Mouse (Mus musculus) gastrocnemius, postnatal 4 days (tissue): ENCODE results near the gene Naip2. TPM values are rescaled to one million over a fixed set of nuclear protein-coding genes. Genes with fewer than 3 reads are reported as not detected.
A peak's percentile ranks its signal among the peaks of the same experiment; 100 is the strongest.
"Not testable (repeated sequence)": the region's sequence is repeated elsewhere in the genome, so short reads cannot be mapped to it uniquely, and the experiment has no call there.

ENCODE experiments used
- DNase-seq, 2 experiments: peaks; one replicate each; pipeline ENCODE4 v3.0.0; 2021 to 2022; ENCODE audit warnings: low spot score in 2 of 2, mixed read lengths in 2 of 2
- long read RNA-seq, 2 experiments: library from polyadenylated mRNA; stranded (forward); transcript quantifications; one replicate each; pipeline ENCODE4 v2.0.0; 2021
- total RNA-seq, 2 experiments: library from RNA; stranded (reverse); gene quantifications; 2 replicates each; pipeline ENCODE4 v1.2.3; 2021

Gene Naip2
- under 1 TPM; 0.29 to 0.65 TPM for total RNA-seq
- long read RNA-seq, experiment 1: 0 reads
- long read RNA-seq, experiment 2: 0 reads

DNA sequence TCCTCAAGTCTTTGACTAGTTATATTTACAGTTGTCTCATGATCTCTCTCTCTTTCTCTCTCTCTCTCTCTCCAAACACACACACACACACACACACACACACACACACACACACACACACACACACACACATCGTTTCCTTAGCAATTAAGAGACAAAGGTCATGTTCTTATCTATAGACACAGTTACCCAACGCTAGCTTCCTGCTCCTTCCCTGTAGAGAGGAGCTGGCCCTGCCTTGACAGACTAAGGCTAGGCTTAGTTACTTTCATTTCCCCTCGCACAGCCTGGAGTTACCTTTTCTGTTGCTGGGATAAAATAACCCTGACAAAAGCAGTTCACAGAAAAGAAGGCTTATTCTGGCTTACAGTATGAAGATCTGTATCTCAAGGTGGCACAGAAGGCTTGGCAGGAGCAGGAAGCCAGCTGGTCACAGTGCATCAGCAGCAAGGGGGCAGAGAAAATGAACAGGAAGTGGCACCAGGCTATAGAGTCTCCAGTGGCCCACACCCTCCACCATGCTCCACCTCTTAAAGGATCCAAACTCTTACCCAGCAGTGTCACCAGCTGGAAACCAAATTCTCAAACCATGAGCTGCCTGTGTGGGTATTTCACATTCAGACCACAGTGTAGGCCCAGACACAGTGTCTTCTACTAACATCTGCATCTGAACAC is at the start of gene Naip2:
Naip2 (minus strand) TSS at position 434 of the 675 bp plus-strand sequence.
- not testable (repeated sequence) for DNase-seq

DNA sequence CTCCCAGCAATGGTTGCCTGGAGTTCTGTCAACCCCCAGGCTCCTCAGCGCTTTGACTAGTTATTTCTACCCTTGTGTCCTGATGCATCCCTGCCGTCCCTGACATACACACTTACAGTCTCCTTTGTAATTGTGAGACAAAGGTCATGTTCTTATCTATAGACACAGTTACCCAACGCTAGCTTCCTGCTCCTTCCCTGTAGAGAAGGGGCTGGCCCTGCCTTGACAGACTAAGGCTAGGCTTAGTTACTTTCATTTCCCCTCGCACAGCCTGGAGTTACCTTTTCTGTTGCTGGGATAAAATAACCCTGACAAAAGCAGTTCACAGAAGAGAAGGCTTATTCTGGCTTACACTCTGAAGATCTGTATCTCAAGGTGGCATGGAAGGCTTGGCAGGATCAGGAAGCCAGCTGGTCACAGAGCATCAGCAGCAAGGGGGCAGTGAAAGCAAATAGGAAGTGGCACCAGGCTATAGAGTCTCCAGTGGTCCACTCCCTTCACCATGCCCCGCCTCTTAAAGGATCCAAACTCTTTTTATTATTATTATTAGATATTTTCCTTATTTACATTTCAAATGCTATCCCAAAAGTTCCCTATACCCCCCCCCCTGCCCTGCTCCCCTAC is 45.1 kb upstream of the Naip2 start:
- not testable (repeated sequence) for DNase-seq

DNA sequence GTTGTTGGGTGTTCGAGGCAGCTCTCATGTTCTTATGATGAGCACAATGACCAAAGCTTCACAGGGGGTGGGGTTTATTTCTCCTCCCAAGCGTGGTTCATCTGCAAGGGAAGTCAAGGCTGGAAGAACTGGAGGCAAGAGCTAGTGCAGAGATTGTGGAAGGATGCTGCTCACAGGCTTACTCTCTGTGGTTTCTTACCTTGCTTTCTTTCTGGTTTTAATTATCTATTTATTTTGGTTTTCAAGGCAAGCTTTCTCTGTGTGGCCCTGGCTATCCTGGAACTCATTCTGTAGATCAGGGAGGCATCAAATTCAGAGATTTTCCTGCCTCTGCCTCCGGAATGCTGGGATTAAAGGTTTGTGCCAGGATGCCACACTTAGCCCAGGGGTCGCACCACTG is 44.3 kb upstream of the Naip2 start, which contains the start of gene Naip5:
Naip5 (minus strand) TSS at position 101 of the 400 bp plus-strand sequence.
- not testable (repeated sequence) for DNase-seq

DNA sequence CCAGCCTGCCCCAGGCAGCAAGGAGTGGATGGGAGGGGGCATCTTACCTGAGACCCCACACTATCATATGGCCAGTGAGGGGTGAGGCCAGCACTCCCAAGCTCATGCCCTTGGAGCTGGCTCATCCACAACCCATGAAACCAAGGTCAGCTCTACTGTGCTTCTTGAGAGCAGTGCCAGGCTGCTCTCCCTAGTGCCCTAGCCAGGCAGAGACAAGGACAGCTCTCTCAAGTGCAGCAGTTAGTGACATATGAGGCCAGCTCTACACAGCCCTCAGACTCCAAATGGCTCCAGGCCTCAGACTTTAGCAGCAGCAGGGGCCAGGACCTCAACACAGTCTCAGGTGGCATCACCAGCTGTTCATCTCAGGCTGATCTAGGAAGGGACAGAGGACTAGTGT is 41.8 kb upstream of the Naip2 start:
- DNase-seq: no peak

DNA sequence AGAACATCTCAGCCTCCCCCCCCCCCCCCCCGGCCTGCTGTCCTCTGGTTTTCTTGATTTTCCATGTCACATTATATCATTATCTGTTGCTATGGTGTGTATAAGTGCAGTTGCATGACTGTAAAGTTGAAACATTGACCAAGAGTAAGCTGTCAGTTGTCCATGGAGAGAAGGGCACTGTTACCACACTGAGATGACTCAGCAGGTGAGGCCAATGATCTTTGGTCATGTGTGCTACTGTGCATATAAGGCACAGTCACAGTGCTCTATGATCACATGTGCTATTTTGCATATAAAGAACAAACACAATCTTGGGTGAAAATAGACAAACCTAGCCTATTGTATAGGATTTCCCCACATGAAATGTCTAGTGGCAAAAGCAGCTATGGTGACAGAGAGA is 11.8 kb upstream of the Naip2 start:
- DNase-seq: not testable (repeated sequence)

DNA sequence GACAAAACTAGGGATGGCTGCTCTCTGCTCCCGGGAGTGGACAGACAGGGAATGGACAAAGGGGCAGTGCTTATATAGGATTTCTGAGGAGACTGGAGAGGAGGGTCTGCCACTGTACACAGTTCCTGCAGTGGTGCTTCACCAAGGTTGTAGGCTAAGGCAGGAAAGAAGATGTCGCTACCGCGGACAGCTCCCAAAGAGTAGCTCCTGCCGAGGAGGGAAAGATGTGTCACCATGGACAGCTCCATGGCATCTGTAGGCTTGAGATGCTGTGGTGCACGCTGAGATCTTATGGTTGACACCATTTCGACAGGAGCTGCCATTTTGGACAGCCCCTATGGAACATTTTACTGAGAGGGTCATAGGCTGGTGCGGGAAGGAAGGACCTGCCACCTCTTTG is 8.6 kb upstream of the Naip2 start:
- peak; percentile 21 to 53 for DNase-seq

DNA sequence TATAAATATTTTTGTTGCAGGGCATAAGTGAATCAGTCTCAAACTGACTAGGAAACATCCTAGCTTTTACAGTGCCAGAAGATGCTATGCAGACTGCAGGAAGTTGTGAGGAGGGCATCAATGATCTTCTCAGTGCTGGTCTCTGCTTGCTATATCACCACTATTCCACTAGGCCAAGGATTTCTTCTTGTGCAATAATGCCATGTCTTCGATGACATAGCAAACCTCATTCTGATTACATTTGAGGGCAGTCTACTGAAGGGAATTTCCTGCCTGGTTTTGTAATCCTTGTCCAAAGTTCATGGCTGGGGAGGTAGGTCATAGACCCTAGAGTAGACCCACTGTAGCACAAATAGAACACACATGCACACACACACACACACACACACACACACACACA is 1.4 kb upstream of the Naip2 start:
- no peak for DNase-seq

DNA sequence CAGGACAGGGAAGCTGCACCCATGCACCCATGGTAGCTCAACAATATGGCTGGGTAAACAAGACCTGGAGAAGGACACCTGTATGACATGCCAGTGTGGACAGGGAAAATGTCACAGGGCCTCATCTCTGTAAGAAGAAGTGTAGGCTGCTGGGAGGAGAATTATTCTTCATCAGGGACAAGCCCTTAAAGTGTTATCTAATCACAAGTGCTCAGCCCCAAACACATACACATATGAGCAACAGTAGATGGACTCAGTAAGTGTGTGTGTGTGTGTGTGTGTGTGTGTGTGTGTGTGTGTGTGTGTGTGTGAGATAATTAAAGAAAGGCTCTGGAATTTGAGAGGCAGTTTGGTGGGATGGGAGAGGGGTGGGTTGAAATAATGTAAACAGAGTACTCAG is 1.1 kb downstream of the Naip2 start:
- no peak for DNase-seq

DNA sequence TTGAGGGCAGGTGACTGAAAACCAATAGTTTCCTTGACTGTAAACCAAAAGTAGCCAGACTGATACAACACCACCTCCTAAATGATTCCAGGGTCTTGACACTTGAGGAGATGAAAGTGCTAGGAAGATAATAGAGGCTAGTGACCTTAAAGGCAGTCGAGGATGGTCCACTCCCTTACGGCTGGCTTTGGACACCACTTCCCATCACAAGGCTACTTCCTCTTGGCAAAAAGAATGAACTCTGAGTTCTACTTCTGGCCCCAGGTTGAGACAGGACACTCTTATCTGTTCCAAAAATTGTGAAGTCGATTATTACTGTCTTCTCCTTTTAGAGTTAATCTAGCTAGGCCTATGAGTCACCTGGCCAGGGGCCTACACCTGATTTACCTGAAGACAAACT is 6.5 kb downstream of the Naip2 start:
- no peak for DNase-seq

DNA sequence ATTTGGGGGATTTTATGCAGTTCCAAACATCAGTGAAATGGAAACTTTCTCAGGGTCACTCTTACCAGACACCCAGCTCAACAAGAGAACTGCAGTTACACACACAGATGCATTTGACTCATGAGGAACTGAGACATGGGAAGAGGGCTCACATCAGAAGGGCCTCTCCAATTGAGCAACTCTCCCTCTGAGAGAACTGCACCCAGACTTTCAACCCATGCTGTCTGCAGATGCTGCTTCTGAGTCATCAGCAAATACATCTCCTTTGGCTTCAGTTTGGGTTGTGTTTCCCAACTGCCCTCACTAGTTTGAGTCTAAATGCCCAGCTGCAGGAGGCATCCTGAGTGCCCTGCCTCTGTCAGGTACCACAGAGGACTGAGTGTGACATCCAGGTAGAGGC is 18.8 kb downstream of the Naip2 start:
- DNase-seq: not testable (repeated sequence)

DNA sequence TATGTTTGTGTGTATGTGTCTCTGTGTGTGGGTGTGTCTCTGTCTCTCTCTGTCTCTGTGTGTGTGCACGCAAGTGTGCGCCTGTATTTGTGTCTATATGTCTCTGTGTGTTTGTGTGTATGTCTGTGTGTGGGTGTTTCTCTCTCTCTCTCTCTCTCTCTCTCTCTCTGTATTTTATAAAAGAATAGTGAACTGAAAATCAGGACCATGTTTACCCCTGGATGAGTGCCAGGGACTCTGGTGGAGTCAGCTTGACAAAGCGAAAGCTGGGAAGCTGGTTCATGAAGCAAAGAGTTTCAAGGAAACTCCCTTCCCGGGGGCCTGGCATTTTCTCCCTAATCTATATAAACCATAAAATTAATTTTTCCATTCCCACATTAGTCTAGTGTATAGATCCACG is 27.5 kb downstream of the Naip2 start:
- not testable (repeated sequence) for DNase-seq

DNA sequence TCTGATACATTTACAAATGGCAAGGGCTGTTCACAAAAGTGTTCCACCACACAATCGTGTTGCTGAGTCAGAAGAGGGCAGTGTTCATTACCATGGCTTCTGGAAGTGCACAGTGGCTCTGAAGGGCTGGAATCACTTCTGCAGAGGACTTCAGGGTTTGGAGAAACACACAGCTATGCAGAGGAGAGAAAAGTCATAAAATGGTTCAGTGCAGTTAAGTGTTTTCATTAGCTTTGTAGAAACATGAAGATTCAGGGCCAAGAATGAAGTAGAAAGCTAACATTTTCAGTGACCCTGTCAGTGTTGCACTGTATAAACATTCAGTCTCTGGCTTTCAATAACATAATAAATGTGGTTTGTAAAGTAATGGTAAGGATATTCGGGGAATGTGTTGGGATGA is 35.5 kb downstream of the Naip2 start:
- DNase-seq: not testable (repeated sequence)

DNA sequence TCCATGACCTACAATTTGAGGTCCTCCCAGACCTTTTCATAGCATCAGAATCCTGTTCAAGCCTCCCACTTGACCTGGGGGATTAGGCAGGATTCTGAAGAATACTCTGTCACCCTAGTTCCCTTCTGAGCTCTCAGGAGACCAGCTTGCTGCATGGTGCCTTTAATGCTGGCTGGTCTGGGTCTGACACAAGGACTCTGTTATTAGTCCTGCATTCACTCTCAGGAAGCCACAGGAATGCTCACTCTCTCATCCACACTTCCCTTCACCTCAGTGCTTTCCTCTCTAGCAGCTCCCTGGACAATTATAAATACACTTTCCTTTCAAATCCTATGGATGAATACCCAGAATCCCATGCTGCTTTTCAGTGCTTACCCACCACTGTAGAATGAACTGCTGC is 39.4 kb downstream of the Naip2 start:
- DNase-seq: not testable (repeated sequence)

DNA sequence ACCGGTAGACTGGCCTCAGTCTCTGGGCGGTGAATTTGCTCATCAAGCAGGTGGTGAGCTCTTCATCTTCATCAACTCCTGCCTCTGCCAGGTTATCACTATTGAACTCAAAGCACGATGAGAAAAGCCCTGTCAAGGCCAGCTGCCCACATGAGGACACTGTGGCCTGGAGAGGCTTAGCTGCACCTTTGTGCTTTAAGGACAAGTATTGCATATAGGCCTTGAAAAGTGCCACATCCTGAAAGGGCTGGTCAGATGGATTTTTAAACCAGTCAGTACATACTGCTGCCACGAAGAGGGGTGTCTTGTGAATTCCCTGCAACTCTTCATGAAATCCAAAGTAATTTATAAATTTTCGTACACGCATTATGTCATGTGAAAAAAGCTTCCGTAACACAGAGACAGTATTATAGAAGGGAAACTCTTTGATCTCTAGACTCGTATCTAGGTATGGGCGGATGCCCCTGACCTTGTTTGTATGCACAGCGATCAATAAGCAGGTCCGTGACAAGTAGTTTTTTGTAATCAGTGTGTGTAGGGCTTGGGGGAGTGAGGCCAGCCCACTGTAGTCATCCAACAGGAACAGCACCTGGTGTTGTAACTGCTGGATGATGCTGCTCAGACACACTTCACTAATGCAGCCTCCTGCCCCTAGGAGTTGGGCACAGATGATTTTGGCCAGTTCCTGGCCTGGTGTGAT is 40.6 kb downstream of the Naip2 start:
- DNase-seq: not testable (repeated sequence)

DNA sequence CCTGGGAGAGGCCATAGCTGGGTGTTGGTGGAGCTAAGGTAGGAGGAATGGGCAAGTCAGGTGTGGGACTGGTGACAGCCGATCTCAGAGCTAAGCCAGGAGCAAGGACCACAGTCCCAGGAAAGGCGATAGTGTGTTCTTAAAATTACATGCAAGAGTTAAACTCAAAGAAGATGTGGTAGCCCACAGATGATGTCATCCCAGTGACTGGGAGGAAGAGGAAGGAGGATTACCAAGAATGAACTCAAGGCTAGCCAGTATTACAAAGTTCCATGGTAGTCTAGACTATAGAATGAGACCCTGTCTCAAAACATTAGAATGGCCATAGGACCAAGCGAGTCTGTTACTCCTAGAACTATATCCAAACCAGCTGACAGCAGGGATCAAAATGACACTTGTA is 45.3 kb downstream of the Naip2 start:
- no peak for DNase-seq

DNA sequence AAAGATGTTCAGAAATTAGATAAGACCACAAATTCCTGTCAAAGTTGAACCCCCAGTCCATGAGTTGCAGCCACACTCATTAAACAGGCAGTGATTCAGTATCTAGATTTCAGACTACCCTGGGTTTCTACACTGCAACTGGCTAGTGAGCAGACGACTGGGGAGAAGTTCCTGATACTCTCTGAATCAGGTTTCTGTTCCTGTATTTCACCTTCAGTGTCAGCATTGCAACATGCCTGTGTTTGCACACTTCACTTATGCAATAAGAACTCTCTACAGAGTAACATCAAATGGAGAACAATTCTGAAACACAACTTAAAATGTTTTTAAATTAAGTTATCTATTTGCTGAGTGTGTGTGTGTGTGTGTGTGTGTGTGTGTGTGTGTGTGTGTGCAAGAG is 49.2 kb downstream of the Naip2 start:
- no peak for DNase-seq

DNA sequence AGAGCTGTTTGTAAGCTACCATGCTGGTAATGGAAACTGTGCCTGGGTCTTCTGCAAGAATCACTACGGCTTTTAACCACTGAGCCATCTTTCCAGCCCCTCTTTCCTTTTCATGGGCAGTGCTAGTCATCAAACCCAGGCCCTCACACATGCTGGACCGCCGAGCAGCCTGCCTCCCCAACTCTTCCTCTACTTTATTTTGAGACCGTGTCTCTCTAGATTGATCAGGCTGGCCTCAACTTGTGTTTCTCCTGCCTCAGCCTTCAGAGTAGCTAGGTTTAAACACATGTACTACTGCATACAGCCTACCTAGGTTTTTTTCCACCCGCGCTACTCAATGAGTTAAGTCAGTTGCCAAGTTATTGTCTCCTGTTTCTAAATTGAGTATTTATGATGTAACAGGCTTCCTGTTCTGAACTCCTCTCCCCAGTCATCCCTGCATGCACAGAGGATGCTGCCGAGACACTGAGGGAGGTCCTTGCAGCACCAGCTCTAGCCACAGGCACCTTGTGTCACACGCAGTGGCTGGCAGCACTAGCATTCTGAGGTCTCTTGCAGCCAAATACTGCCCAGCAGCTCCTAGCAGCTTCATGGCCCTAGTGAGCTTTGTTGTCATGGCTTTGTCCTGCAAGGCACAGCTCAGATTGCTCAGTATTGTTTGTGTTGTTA is 60.1 kb downstream of the Naip2 start:
- no peak for DNase-seq

DNA sequence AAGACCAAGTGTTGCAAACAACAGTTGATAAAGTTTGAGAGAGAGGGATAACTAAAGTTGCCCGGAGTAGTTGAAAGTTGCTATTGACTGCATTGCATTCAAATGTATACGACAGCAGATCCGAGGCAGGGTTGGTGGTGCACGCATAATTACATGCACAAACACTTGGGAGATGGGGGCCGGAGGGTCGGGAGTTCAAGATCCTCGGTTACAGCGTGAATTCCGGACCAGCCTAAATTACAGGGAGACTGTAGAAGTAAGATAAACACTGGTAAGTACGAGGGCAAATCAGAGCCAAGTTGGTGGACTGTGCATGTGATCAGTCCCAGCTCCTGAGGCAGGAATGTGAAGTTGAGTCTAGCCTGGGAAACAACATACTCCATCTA is 76.6 kb downstream of the Naip2 start:
- no peak for DNase-seq

DNA sequence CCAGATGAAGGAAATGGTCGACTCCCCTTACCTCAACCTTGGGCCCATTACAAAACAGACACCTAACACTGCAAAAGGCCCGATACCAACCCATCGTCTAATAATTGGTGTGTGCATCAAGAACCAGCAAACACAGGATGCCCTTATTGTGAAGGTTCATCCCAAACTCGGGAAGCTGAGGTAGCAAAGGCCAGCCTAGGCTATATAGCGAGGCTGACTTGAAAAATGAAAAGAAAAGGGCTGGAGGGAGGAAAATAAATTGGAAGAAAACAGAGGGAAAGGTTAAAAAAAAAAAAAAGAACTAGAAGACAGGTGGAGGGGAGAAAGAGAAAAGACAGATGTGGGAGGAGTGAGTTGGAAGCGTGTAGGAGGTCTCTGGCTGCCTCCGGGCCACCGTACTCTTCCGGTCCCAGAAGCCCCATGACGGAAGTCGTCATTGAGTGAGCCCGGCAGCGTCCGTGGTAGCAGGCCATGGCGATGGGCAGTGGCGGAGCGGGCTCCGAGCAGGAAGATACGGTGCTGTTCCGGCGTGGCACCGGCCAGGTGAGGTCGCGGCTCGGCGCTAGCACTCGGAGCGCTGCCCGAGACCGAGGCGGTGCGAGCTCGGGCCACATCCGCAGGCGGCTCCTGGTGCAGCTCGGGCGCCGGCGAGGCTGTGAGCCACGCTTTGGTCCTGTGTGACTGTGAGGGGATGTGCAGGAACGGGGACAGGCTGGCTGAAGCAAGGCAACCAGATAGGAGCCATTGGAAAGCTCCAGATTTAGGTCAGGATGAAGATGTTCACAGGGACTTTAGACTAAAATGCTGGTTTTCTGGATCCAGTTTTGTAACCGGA is 77.3 kb downstream of the Naip2 start, which contains the start of gene Smn1:
Smn1 (plus strand) TSS at position 430 of the 835 bp plus-strand sequence.
- peak; percentile 82 to 90 for DNase-seq

DNA sequence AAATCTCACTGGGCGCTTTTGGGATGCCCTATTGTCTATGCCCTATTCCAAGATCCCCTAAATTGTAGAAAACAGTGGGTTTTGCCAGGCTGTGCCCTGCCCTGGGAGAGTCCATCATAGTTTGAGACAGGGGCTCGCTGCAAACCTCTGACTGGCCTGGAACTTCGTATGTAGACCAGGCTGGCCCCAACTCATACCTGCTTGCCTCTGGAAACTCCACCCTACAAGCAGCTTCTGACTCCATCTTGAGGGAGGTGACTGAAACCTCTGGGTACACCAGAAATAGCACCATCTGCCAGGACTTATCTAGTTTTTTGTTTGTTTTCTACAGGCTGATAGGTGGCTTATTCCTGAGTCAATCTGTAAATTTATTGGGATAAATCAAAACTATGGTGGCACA is 77.9 kb downstream of the Naip2 start:
- no peak for DNase-seq
